Mouse (Mus musculus): ENCODE measurements around the gene Ace.

GRCm38 (mm10) chr11:105955815-105956430 is 11.8 kb upstream of the Ace start:
- TF ChIP-seq POLR2A (IDR thresholded peaks at IDR 0.05; ENCODE audit: low read depth, low read length) (no peak), CTCF (IDR thresholded peaks at IDR 0.05; ENCODE audit: borderline replicate concordance, insufficient read depth, low read length) (no peak)

All from embryonic fibroblast, embryonic 13.5 days (primary cell).